Mouse (Mus musculus) stomach, embryonic 15.5 days (tissue): ENCODE results near the gene Vmn1r45. TPM values are rescaled to one million over a fixed set of nuclear protein-coding genes. Genes with fewer than 3 reads are reported as not detected.
"Not testable (repeated sequence)": the region's sequence is repeated elsewhere in the genome, so short reads cannot be mapped to it uniquely, and the experiment has no call there.

Source experiments
- ATAC-seq: fragments of 200-750 bp; cut with Nextera tagmentation; 2 replicates; pipeline ENCODE4 v1.8.0; 2017; ENCODE audit warnings: low read depth, moderate number of reproducible peaks, moderate TSS enrichment; ENCODE audit not compliant: insufficient read depth, low FRiP score
- H3K27ac ChIP-seq: fragments of 300-500 bp; sonication (generic); 2 replicates; pipeline ENCODE4 v1.5.1; 2015; ENCODE audit warnings: mild to moderate bottlenecking, inconsistent platforms
- H3K27me3 ChIP-seq: fragments of 300-500 bp; sonication (generic); replicated peaks from 2 replicates; pipeline ENCODE4 v1.6.1; 2015; ENCODE audit warnings: inconsistent platforms
- H3K36me3 ChIP-seq: fragments of 300-500 bp; sonication (generic); 2 replicates; pipeline ENCODE4 v1.6.1; 2015; ENCODE audit warnings: inconsistent platforms
- H3K4me1 ChIP-seq: fragments of 300-500 bp; sonication (generic); 2 replicates; pipeline ENCODE4 v1.6.1; 2015; ENCODE audit warnings: inconsistent platforms
- H3K4me2 ChIP-seq: fragments of 300-500 bp; sonication (generic); 2 replicates; pipeline ENCODE4 v1.6.1; 2015; ENCODE audit warnings: mild to moderate bottlenecking, inconsistent platforms
- H3K4me3 ChIP-seq: fragments of 300-500 bp; sonication (generic); replicated peaks from 2 replicates; pipeline ENCODE4 v1.5.1; 2015; ENCODE audit warnings: inconsistent platforms
- H3K9ac ChIP-seq: fragments of 300-500 bp; sonication (generic); 2 replicates; pipeline ENCODE4 v1.6.1; 2015; ENCODE audit warnings: inconsistent platforms
- H3K9me3 ChIP-seq: fragments of 300-500 bp; sonication (generic); 2 replicates; pipeline ENCODE4 v1.6.1; 2016; ENCODE audit warnings: inconsistent platforms
- WGBS: fragments of 180-500 bp; shearing (Covaris S2); methylation state at CpG from one replicate; pipeline ENCODE4 v1.1.7; 2015; 5-methylcytosine and 5-hydroxymethylcytosine counted together
- polyA plus RNA-seq: library from polyadenylated mRNA; unstranded; fragments of >200 nt; fragmentation: Nextera tagmentation; extraction: Ambion mirVana; gene quantifications from 2 replicates; pipeline ENCODE4 v1.2.1, GENCODE M21; 2015

Gene Vmn1r45
- polyA plus RNA-seq: not detected in 2 replicates

DNA sequence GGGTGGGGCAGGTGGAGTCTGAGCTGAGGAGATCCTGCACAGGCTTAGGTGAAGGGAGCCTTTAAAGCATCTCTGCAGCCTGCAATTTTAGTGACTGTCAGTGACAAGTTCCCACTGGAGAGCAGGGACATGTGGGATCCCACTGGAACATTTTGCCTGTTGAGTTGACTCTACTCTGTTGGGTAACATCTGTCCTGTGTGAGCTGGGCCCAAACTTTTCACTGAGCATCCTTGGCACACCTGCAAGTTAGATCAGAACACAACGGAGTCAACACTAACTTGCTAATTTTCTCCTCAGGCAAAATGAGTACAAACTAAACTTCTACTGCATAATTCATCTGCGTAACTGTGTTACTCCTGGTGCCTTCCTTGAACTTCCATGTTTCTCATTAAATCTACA is at the start of gene Vmn1r45:
TSS of gene Vmn1r45 (minus strand) at position 101 of the 400 bp plus-strand sequence.
- ATAC-seq, H3K36me3 ChIP-seq, H3K4me3 ChIP-seq, H3K4me2 ChIP-seq, H3K9ac ChIP-seq, H3K27ac ChIP-seq, H3K4me1 ChIP-seq, H3K27me3 ChIP-seq, H3K9me3 ChIP-seq: not testable (repeated sequence)
- whole genome bisulfite sequencing: 91% methylated on average over 2 of the region's 2 CpGs

DNA sequence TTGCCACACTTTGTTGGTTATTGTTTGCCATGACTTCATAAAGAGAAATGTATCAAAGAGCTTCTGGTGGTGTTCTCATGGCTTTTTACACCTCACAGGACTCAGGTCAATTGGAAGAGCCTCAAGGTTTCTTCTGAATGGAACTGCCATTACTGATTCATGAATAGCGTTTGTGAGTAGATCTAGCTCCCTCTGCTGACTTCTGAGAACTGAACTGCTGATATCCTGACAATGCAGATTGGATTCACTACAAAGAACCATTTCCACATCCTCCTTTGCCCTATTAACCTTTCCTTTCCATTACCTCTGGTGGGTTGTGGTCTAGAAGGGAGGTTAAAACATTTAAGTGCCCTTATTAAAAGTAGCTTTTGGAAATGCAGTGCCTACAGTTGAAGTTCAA is 45.6 kb upstream of the Vmn1r45 start:
- WGBS: 22% methylated on average over 1 of the region's 1 CpGs
- ATAC-seq: no peak
- Histone ChIP-seq H3K36me3 (no peaks in the 10 kb centered on the region), H3K4me1 (no peaks in the 10 kb centered on the region), H3K4me3 (no peak overlapping the region), H3K27me3 (no peaks in the 10 kb centered on the region), H3K9ac (no peak overlapping the region), H3K4me2 (no peak overlapping the region), H3K9me3 (no peaks in the 10 kb centered on the region), H3K27ac (no peak overlapping the region)

GRCm38 (mm10) chr6:89969013-89969412 is 28.6 kb upstream of the Vmn1r45 start, which contains the start of gene Vmn1r46:
Gene Vmn1r46 (plus strand): TSS chr6:89969313.
- Histone ChIP-seq H3K4me2 (no peak within 1 kb of the TSS), H3K9ac (no peak within 1 kb of the TSS), H3K27ac (no peak within 1 kb of the TSS), H3K4me1 (no peaks in the 10 kb centered on the region), H3K36me3 (no peaks in the 10 kb centered on the region), H3K9me3 (no peaks in the 10 kb centered on the region), H3K27me3 (no peaks in the 10 kb centered on the region), H3K4me3 (no peak within 1 kb of the TSS)
- ATAC-seq: no peak
- 62% methylated on average over 2 of the region's 2 CpGs for WGBS

DNA sequence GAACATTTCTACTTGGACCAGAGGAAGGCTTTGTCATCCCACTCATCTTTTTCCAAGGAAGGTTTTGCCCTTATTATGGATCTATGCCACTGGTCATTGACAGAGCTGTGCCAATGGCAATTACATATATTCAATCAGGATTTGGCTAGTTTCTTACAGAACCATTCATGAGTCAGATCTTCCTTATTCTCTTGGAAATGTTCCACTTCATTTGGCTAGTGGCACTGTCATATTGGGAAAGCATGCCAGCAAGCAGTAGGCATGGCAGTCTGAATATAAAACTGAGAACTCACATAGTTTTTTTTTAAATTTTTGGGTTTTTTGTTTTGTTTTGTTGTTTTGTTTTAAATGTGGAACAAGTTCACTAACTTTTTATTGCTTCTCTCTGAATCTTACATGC is 25.9 kb upstream of the Vmn1r45 start:
- ATAC-seq: no peak
- no peaks in the 10 kb centered on the region for H3K36me3 ChIP-seq
- no peaks in the 10 kb centered on the region for H3K27me3 ChIP-seq
- no peak overlapping the region for H3K4me3 ChIP-seq
- H3K9ac ChIP-seq: no peak overlapping the region
- no peaks in the 10 kb centered on the region for H3K4me1 ChIP-seq
- no peak overlapping the region for H3K27ac ChIP-seq
- H3K9me3 ChIP-seq: no peaks in the 10 kb centered on the region
- H3K4me2 ChIP-seq: no peak overlapping the region

- Histone ChIP-seq H3K36me3 (no peaks in the 10 kb centered on the region), H3K9me3 (no peaks in the 10 kb centered on the region), H3K4me1 (no peaks in the 10 kb centered on the region), H3K27ac (no peak overlapping the region), H3K4me3 (no peak overlapping the region), H3K9ac (no peak overlapping the region), H3K27me3 (no peaks in the 10 kb centered on the region), H3K4me2 (no peak overlapping the region)
- 74% methylated on average over 2 of the region's 2 CpGs for WGBS
- no peak for ATAC-seq
Measured at GRCm38 (mm10) chr6:89953556-89953955, 13.2 kb upstream of the Vmn1r45 start.

GRCm38 (mm10) chr6:89940926-89941325 is 528 bp upstream of the Vmn1r45 start:
- no peak overlapping the region for H3K9ac ChIP-seq
- no peaks in the 10 kb centered on the region for H3K27me3 ChIP-seq
- no peak overlapping the region for H3K4me3 ChIP-seq
- no peak overlapping the region for H3K4me2 ChIP-seq
- no peaks in the 10 kb centered on the region for H3K4me1 ChIP-seq
- ATAC-seq: no peak
- H3K27ac ChIP-seq: no peak overlapping the region
- WGBS: 80% methylated on average over 2 of the region's 2 CpGs
- no peaks in the 10 kb centered on the region for H3K36me3 ChIP-seq
- no peaks in the 10 kb centered on the region for H3K9me3 ChIP-seq

GRCm38 (mm10) chr6:89883812-89884211 is 56.6 kb downstream of the Vmn1r45 start:
- 40% methylated on average over 2 of the region's 2 CpGs for WGBS
- Histone ChIP-seq H3K36me3 (no peaks in the 10 kb centered on the region), H3K4me1 (no peaks in the 10 kb centered on the region), H3K4me2 (no peak overlapping the region), H3K27ac (no peak overlapping the region), H3K4me3 (no peak overlapping the region), H3K9ac (no peak overlapping the region), H3K27me3 (no peaks in the 10 kb centered on the region), H3K9me3 (no peaks in the 10 kb centered on the region)
- ATAC-seq: no peak

DNA sequence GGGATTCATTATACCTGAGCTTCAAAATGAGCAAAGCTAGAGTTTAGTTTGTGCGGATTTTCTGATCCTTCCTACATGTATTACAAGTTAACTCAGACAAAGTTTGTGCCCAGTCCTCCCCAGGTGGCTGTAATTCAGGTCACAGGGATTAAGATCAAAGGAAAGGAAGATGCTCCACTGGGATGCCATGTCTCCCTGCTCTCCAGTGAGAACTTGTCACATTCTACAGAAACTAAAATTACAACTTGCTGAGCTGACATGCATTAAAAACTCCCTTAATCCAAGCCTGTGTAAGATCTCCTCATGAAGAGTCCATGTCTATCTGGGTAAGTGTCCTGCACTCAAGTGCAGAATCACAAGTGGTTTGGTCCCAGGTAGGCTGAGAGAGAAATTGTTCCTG is 57.0 kb downstream of the Vmn1r45 start, which contains the start of gene Vmn1r44:
TSS of gene Vmn1r44 (plus strand) at position 301 of the 400 bp plus-strand sequence.
- Histone ChIP-seq H3K9ac (no peak within 1 kb of the TSS), H3K4me1 (no peaks in the 10 kb centered on the region), H3K36me3 (no peaks in the 10 kb centered on the region), H3K4me3 (no peak within 1 kb of the TSS), H3K4me2 (no peak within 1 kb of the TSS), H3K27me3 (no peaks in the 10 kb centered on the region), H3K27ac (no peak within 1 kb of the TSS), H3K9me3 (no peaks in the 10 kb centered on the region)
- no peak for ATAC-seq
- WGBS: 88% methylated on average over 1 of the region's 1 CpGs

Other genes starting within 250 kb of the Vmn1r45 start
- gene Vmn1r40, start 233.1 kb downstream of the Vmn1r45 start, polyA plus RNA-seq: not detected in 2 replicates
- gene Vmn1r41, start 199.8 kb downstream of the Vmn1r45 start, polyA plus RNA-seq: not detected in 2 replicates
- not detected in 2 replicates for gene Vmn1r42, start 64.2 kb downstream of the Vmn1r45 start, polyA plus RNA-seq
- 0.01 TPM in 2 replicates for gene Vmn1r43, start 64.2 kb downstream of the Vmn1r45 start, polyA plus RNA-seq
- not detected in 2 replicates for gene Vmn1r44, start 56.9 kb downstream of the Vmn1r45 start, polyA plus RNA-seq
- not detected in 2 replicates for gene Vmn1r46, start 28.7 kb upstream of the Vmn1r45 start, polyA plus RNA-seq
- gene Vmn1r47, start 75.5 kb upstream of the Vmn1r45 start, polyA plus RNA-seq: not detected in 2 replicates
- gene Vmn1r48, start 96.2 kb upstream of the Vmn1r45 start, polyA plus RNA-seq: not detected in 2 replicates
- gene Vmn1r49, start 137.9 kb upstream of the Vmn1r45 start, polyA plus RNA-seq: not detected in 2 replicates
- gene Vmn1r50, start 160.8 kb upstream of the Vmn1r45 start, polyA plus RNA-seq: not detected in 2 replicates
- 0.03 TPM in 1 of 2 replicates, not detected in the other for gene Vmn1r51, start 182.0 kb upstream of the Vmn1r45 start, polyA plus RNA-seq
- gene Vmn1r52, start 234.2 kb upstream of the Vmn1r45 start, polyA plus RNA-seq: not detected in 2 replicates